8 mouse cellular contexts compared by ENCODE assay signal in genomic region chr7:10494786-10495521, GRCm38 (mm10). TPM values are rescaled to one million over a fixed set of nuclear protein-coding genes. Genes with fewer than 3 reads are reported as not detected.
DNase-seq lines count a peak whose midpoint lies in the region; ATAC-seq and TF ChIP-seq lines count a peak whose summit lies in the region.

Gene Zik1 (minus strand): TSS chr7:10495394.

- no peaks in the 10 kb centered on the region for H3K27me3 ChIP-seq in forebrain, embryonic 13.5 days
- no peaks in the 10 kb centered on the region for H3K27me3 ChIP-seq in heart, postnatal 0 days (ENCODE audit: control insufficient read depth, insufficient read depth, low read length)
- no peaks in the 10 kb centered on the region for H3K27me3 ChIP-seq in liver, embryonic 12.5 days (replicated peaks)
- no peaks in the 10 kb centered on the region for H3K27me3 ChIP-seq in stomach, embryonic 15.5 days (replicated peaks)

- 1% methylated on average over 33 of the region's 33 CpGs for WGBS in forebrain, embryonic 13.5 days
- 2% methylated on average over 33 of the region's 33 CpGs for WGBS in heart, postnatal 0 days
- 3% methylated on average over 33 of the region's 33 CpGs for WGBS in liver, embryonic 12.5 days (ENCODE audit: insufficient replicate concordance)
- WGBS in stomach, embryonic 15.5 days = 2% methylated on average over 33 of the region's 33 CpGs

- peaks cover 34% of the 10 kb centered on the region for H3K36me3 ChIP-seq in forebrain, embryonic 13.5 days (ENCODE audit: poor library complexity, severe bottlenecking)
- peaks cover 16% of the 10 kb centered on the region for H3K36me3 ChIP-seq in heart, postnatal 0 days (replicated peaks; ENCODE audit: control insufficient read depth, insufficient read depth, low read length)
- peaks cover 27% of the 10 kb centered on the region for H3K36me3 ChIP-seq in liver, embryonic 12.5 days
- H3K36me3 ChIP-seq in stomach, embryonic 15.5 days = peaks cover 5% of the 10 kb centered on the region; the same call in 1 of the 2 replicates

- no peak for TF ChIP-seq CTCF in heart, postnatal 0 days (IDR thresholded peaks at IDR 0.05; ENCODE audit: low read depth)

- H3K4me2 ChIP-seq in forebrain, embryonic 13.5 days = peak within 1 kb of the TSS; percentile 83
- H3K4me2 ChIP-seq in heart, postnatal 0 days (ENCODE audit: low read depth, low read length) = peak within 1 kb of the TSS; percentile 80
- peak within 1 kb of the TSS; percentile 70 for H3K4me2 ChIP-seq in liver, embryonic 12.5 days
- peak within 1 kb of the TSS; percentile 62 for H3K4me2 ChIP-seq in stomach, embryonic 15.5 days

- TF ChIP-seq EP300 in heart, postnatal 0 days (IDR thresholded peaks at IDR 0.05; ENCODE audit: low read depth) = no peak

- H3K4me3 ChIP-seq in forebrain, embryonic 13.5 days = peak within 1 kb of the TSS; percentile 71
- peak within 1 kb of the TSS; percentile 81 for H3K4me3 ChIP-seq in heart, postnatal 0 days (ENCODE audit: low read depth, low read length)
- peak within 1 kb of the TSS; percentile 69 for H3K4me3 ChIP-seq in liver, embryonic 12.5 days
- H3K4me3 ChIP-seq in stomach, embryonic 15.5 days (replicated peaks) = peak within 1 kb of the TSS; percentile 67

- H3K4me1 ChIP-seq in forebrain, embryonic 13.5 days = peaks cover 19% of the 10 kb centered on the region
- H3K4me1 ChIP-seq in heart, postnatal 0 days (ENCODE audit: control insufficient read depth, insufficient read depth) = peaks cover 4% of the 10 kb centered on the region; the same call in 1 of the 2 replicates
- H3K4me1 ChIP-seq in liver, embryonic 12.5 days = peaks cover 11% of the 10 kb centered on the region; the same call in 1 of the 2 replicates
- no peaks in the 10 kb centered on the region; the same call in 1 of the 2 replicates for H3K4me1 ChIP-seq in stomach, embryonic 15.5 days

- peak; percentile 99 for ATAC-seq in forebrain, embryonic 13.5 days
- peak; percentile 97 for ATAC-seq in heart, postnatal 0 days (ENCODE audit: insufficient read depth, low read depth)
- ATAC-seq in liver, embryonic 12.5 days = peak; percentile 98
- ATAC-seq in stomach, embryonic 15.5 days (ENCODE audit: insufficient read depth, low FRiP score, low read depth) = peak; percentile 98

- H3K9me3 ChIP-seq in forebrain, embryonic 13.5 days (replicated peaks) = no peaks in the 10 kb centered on the region
- H3K9me3 ChIP-seq in heart, postnatal 0 days (replicated peaks; ENCODE audit: control insufficient read depth, low read length) = no peaks in the 10 kb centered on the region
- no peaks in the 10 kb centered on the region for H3K9me3 ChIP-seq in liver, embryonic 12.5 days (replicated peaks)
- H3K9me3 ChIP-seq in stomach, embryonic 15.5 days = no peaks in the 10 kb centered on the region

- H3K27ac ChIP-seq in forebrain, embryonic 13.5 days = peak within 1 kb of the TSS; percentile 63
- H3K27ac ChIP-seq in heart, postnatal 0 days (ENCODE audit: low read depth) = no peak within 1 kb of the TSS
- no peak within 1 kb of the TSS for H3K27ac ChIP-seq in liver, embryonic 12.5 days
- H3K27ac ChIP-seq in stomach, embryonic 15.5 days = no peak within 1 kb of the TSS

- H3K9ac ChIP-seq in forebrain, embryonic 13.5 days = peak within 1 kb of the TSS; percentile 83
- H3K9ac ChIP-seq in heart, postnatal 0 days (replicated peaks; ENCODE audit: low read depth, low read length) = peak within 1 kb of the TSS; percentile 59
- H3K9ac ChIP-seq in liver, embryonic 12.5 days = peak within 1 kb of the TSS; percentile 70
- H3K9ac ChIP-seq in stomach, embryonic 15.5 days = peak within 1 kb of the TSS; percentile 16; the same call in 1 of the 2 replicates

- peak; percentile 92 for DNase-seq in ES-CJ7 (ENCODE audit: low read depth, low spot score)
- DNase-seq in cerebellum, adult 11-12 months = peak; percentile 76
- peak; percentile 84 for DNase-seq in heart, postnatal 0 days (ENCODE audit: low spot score)
- peak; percentile 57 to 66 for DNase-seq in kidney, postnatal 25 days
- peak; percentile 66 for DNase-seq in naive thymus-derived CD4-positive, alpha-beta T cell, adult 2 months (ENCODE audit: low read depth)

RNA-seq across cellular contexts. Expression of gene Zik1, which starts in this region (rescaled TPM):
- 53.8 and 58.9 TPM in 2 replicates for polyA plus RNA-seq in forebrain, embryonic 13.5 days (2015; fragmentation: Nextera tagmentation; extraction: Ambion mirVana)
- 2.2 and 4.8 TPM in 2 replicates for total RNA-seq in heart, postnatal 0 days (2014; rRNA removed; ENCODE audit: low replicate concordance)
- polyA plus RNA-seq in heart, postnatal 0 days (2015; fragmentation: Nextera tagmentation; extraction: Ambion mirVana) = 2.0 and 2.4 TPM in 2 replicates
- 4.1 and 4.2 TPM in 2 replicates for polyA plus RNA-seq in liver, embryonic 12.5 days (2016; fragmentation: Nextera tagmentation; extraction: Ambion mirVana)
- 7.5 and 8.8 TPM in 2 replicates for polyA plus RNA-seq in stomach, embryonic 15.5 days (2015; fragmentation: Nextera tagmentation; extraction: Ambion mirVana)

Comparison
In these comparisons a context has a peak if more than half of its experiments do, and no peak if none do; other contexts are left out.
1. H3K9ac ChIP-seq: peak in every context shown above with its lines; median percentile 83 in forebrain, embryonic 13.5 days; 70 in liver, embryonic 12.5 days; 59 in heart, postnatal 0 days; 16 in stomach, embryonic 15.5 days.